Mouse (Mus musculus) forebrain, postnatal 0 days (tissue): ENCODE results near the gene Anxa1. TPM values are rescaled to one million over a fixed set of nuclear protein-coding genes. Genes with fewer than 3 reads are reported as not detected.

Experiments
- ATAC-seq: fragments of 200-750 bp; cut with Nextera tagmentation; 2 replicates; pipeline ENCODE4 v1.8.0; 2017; ENCODE audit warnings: mild to moderate bottlenecking, moderate library complexity
- DNase-seq: peaks from one replicate; pipeline ENCODE4 v3.0.0-alpha.2; 2015
- H3K27ac ChIP-seq: fragments of 300-500 bp; sonication (generic); 2 replicates; pipeline ENCODE4 v1.5.1; 2014; ENCODE audit warnings: low read depth, mild to moderate bottlenecking, antibody characterized with exemption, low read length, moderate library complexity, mixed read lengths
- H3K27me3 ChIP-seq: fragments of 300-500 bp; sonication (generic); 2 replicates; pipeline ENCODE4 v1.6.1; 2014; ENCODE audit warnings: mild to moderate bottlenecking, low read length, mixed read lengths; ENCODE audit not compliant: insufficient read depth
- H3K36me3 ChIP-seq: fragments of 300-500 bp; sonication (generic); 2 replicates; pipeline ENCODE4 v1.6.1; 2014; ENCODE audit warnings: mild to moderate bottlenecking, moderate library complexity; ENCODE audit not compliant: insufficient read depth
- H3K4me1 ChIP-seq: fragments of 300-500 bp; sonication (generic); 2 replicates; pipeline ENCODE4 v1.6.1; 2014; ENCODE audit warnings: antibody characterized with exemption; ENCODE audit not compliant: insufficient read depth
- H3K4me2 ChIP-seq: fragments of 300-500 bp; sonication (generic); 2 replicates; pipeline ENCODE4 v1.6.1; 2014; ENCODE audit warnings: low read depth, mild to moderate bottlenecking, moderate library complexity
- H3K4me3 ChIP-seq: fragments of 300-500 bp; sonication (generic); 2 replicates; pipeline ENCODE4 v1.5.1; 2014; ENCODE audit warnings: low read depth, low read length, mixed read lengths
- H3K9ac ChIP-seq: fragments of 300-500 bp; sonication (generic); 2 replicates; pipeline ENCODE4 v1.6.1; 2014; ENCODE audit warnings: mild to moderate bottlenecking
- H3K9me3 ChIP-seq: fragments of 300-500 bp; sonication (generic); 2 replicates; pipeline ENCODE4 v1.6.1; 2016; ENCODE audit warnings: low read length
- CTCF ChIP-seq: sonication (generic); IDR thresholded peaks from 2 replicates; pipeline ENCODE4 v1.5.1; 2016; ENCODE audit warnings: antibody characterized with exemption, control low read depth, low read depth
- WGBS: fragments of 180-500 bp; shearing (Covaris S2); extraction: QIAGEN DNeasy Blood & Tissue Kit; methylation state at CpG from one replicate; pipeline ENCODE4 v1.1.7; 2014; 5-methylcytosine and 5-hydroxymethylcytosine counted together
- polyA plus RNA-seq: library from polyadenylated mRNA; unstranded; fragments of >200 nt; fragmentation: Nextera tagmentation; extraction: Ambion mirVana; gene quantifications from 2 replicates; pipeline ENCODE4 v1.2.1, GENCODE M21; 2015
- total RNA-seq: library from RNA; depleted of rRNA; stranded (reverse); fragments of >200 nt; gene quantifications from 2 replicates; pipeline ENCODE4 v1.2.3, GENCODE M21; 2014

Gene Anxa1
- total and polyA plus RNA-seq, 2 experiments from 2014 or later, result 7.0 to 15.3 TPM

DNA sequence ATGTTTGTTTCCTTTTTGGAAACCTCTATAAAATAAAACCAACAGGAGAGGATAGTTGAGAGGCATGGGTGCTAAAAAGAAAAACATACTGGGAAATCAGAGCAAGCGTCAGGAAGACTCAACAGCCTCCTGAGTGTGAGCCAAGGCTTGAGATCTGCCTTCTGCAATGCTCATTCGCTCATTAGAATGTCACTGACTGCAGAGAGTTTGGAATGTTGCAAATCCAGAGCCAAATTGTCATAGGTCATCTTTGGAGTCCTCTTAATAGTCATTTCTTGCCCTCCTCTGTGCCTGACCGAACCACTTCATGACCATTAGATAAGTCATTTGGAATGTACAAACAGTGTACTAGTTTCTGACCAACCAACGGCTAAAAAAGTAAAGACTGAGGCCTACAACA lies 8.4 kb upstream of the Anxa1 start:
- no peak overlapping the region for H3K4me3 ChIP-seq
- ATAC-seq (no peak), DNase-seq (no peak)
- no peak overlapping the region for H3K4me2 ChIP-seq
- H3K27me3 ChIP-seq, result no peaks in the 10 kb centered on the region
- no peaks in the 10 kb centered on the region for H3K36me3 ChIP-seq
- 77% methylated on average over 4 of the region's 4 CpGs for WGBS
- H3K4me1 ChIP-seq, result no peaks in the 10 kb centered on the region
- no peak for TF ChIP-seq CTCF
- H3K9me3 ChIP-seq, result no peaks in the 10 kb centered on the region
- H3K9ac ChIP-seq, result no peak overlapping the region
- H3K27ac ChIP-seq, result no peak overlapping the region

DNA sequence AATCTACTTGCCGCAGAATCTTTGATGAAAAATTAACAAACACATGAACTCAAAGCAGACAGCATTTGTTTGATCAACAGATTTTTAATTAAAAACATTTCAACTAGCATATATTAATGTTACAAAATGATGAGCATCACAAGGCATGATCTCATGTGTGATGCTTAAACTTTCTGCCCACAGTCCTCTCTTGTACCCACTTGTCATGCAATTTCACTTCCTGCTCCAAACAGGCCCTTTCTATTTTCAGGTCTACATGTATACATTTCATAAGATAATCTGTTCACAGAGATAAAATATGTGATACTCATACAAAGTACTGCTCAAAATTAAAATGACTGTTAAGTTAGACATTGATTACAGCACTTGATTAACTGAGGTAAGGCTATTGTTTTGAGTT lies 6.3 kb upstream of the Anxa1 start:
- Histone ChIP-seq H3K4me2 (no peak overlapping the region), H3K4me3 (no peak overlapping the region), H3K9me3 (no peaks in the 10 kb centered on the region), H3K27me3 (no peaks in the 10 kb centered on the region), H3K27ac (no peak overlapping the region), H3K36me3 (no peaks in the 10 kb centered on the region), H3K9ac (no peak overlapping the region), H3K4me1 (no peaks in the 10 kb centered on the region)
- ATAC-seq, result no peak
- no peak for DNase-seq
- WGBS, result 90% methylated on average over 1 of the region's 1 CpGs
- no peak for TF ChIP-seq CTCF

DNA sequence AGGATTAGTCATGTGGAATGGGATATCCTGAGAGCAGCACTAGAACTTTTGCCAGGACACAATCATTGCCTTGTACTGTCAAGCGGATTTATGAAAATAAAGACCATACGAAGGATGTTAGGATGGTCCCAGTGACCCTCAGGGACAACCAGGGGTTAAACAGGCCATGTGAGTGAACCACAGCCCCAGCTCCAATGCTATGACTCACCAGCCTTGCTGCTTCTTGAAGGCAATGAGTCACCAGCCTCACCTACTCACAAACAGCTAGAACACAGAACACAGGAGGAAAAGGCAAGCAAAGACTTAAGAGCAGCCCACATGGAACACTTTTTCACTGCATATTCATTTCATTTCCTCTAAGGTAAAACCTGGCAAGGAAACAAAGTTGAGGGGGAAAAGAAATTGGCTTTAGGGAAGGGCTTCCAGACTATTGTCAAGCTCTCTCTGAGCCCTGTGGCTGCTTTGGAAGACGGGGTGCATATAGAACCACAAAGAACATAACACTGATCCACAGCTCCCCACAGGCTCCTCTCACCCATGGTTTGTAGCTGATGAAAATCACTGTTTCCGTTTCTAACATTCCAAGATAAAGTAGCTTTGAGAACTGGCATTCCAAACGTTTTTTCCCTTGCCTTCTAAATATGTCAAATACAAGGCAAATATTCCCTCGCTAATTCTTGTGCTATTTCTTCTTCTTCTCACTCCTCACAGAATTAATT lies 3.0 kb upstream of the Anxa1 start:
- no peaks in the 10 kb centered on the region for H3K27me3 ChIP-seq
- DNase-seq, result no peak
- no peaks in the 10 kb centered on the region for H3K9me3 ChIP-seq
- WGBS, result 84% methylated on average over 6 of the region's 6 CpGs
- no peak overlapping the region for H3K4me3 ChIP-seq
- H3K9ac ChIP-seq, result no peak overlapping the region
- TF ChIP-seq CTCF, result no peak
- H3K4me2 ChIP-seq, result no peak overlapping the region
- no peaks in the 10 kb centered on the region for H3K36me3 ChIP-seq
- H3K4me1 ChIP-seq, result no peaks in the 10 kb centered on the region
- ATAC-seq, result no peak
- H3K27ac ChIP-seq, result no peak overlapping the region

DNA sequence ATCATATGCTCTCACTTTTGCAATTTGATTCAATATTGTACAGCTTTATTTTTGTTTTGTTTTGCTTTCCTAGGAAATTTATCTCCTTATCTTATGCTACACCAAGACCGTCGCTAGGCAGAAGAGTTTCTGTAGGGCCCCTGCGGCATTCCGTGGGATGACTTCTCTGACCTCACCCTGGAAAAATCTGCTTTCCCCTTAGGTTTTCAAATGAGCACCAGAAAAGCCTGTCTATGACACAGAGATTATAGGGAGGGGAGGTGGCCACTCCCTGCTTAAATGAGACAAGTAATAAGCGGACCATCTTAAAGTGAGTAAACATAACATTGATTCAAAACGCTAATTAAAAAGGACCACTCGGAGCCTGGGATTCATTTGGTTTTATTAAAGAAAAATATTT lies 1.0 kb downstream of the Anxa1 start:
- ATAC-seq, result no peak
- Histone ChIP-seq H3K27me3 (no peaks in the 10 kb centered on the region), H3K4me2 (no peak overlapping the region), H3K36me3 (no peaks in the 10 kb centered on the region), H3K9ac (no peak overlapping the region), H3K27ac (no peak overlapping the region), H3K4me3 (no peak overlapping the region), H3K4me1 (no peaks in the 10 kb centered on the region), H3K9me3 (no peaks in the 10 kb centered on the region)
- no peak for TF ChIP-seq CTCF
- WGBS, result 84% methylated on average over 7 of the region's 7 CpGs
- DNase-seq, result no peak

DNA sequence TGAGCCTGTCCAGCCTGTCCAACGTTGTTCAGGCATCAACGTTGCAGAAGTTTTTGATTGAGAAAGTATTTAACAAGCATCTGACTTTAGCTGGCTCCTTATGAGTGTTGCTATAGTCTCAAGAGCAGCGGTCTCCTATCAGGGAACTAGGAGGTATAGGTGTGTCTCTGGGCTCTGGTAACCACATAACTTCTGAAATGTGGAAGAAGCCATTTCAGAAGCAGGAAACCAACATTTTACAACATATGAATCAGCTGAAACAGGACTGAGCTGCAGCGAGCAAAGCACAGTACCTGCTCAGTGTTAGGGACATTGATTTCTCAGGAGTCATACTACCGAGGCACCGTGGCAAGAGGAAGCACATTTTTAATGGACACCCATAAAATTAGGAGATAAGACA lies 1.5 kb downstream of the Anxa1 start:
- Histone ChIP-seq H3K9ac (no peak overlapping the region), H3K4me2 (no peak overlapping the region), H3K36me3 (no peaks in the 10 kb centered on the region), H3K27me3 (no peaks in the 10 kb centered on the region), H3K4me1 (no peaks in the 10 kb centered on the region), H3K27ac (no peak overlapping the region), H3K9me3 (no peaks in the 10 kb centered on the region), H3K4me3 (no peak overlapping the region)
- no peak for TF ChIP-seq CTCF
- WGBS, result 90% methylated on average over 6 of the region's 6 CpGs
- ATAC-seq, result no peak
- no peak for DNase-seq

DNA sequence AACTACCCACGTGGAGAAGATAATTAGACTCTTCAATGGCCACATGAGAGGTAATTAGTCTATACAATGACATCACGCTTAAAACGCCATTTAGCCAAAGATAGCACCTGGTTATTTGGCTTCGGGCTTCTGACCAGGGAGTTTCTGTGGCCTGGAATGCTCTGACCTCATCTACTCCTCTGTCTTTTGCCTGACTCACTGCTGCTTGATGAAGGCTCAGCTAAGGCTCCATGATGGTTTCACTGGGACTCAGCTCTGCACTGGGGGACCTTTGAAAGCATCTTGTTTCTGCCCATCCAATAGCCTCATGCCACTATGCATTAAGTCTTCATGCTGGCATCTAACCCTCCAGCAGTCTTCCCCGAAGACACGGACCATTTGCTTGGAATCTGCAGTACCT lies 2.5 kb downstream of the Anxa1 start:
- H3K36me3 ChIP-seq, result no peaks in the 10 kb centered on the region
- H3K4me3 ChIP-seq, result no peak overlapping the region
- H3K4me2 ChIP-seq, result no peak overlapping the region
- no peaks in the 10 kb centered on the region for H3K9me3 ChIP-seq
- ATAC-seq (no peak), DNase-seq (no peak)
- no peak overlapping the region for H3K9ac ChIP-seq
- no peak overlapping the region for H3K27ac ChIP-seq
- H3K4me1 ChIP-seq, result no peaks in the 10 kb centered on the region
- TF ChIP-seq CTCF, result no peak
- H3K27me3 ChIP-seq, result no peaks in the 10 kb centered on the region
- 64% methylated on average over 6 of the region's 6 CpGs for WGBS

DNA sequence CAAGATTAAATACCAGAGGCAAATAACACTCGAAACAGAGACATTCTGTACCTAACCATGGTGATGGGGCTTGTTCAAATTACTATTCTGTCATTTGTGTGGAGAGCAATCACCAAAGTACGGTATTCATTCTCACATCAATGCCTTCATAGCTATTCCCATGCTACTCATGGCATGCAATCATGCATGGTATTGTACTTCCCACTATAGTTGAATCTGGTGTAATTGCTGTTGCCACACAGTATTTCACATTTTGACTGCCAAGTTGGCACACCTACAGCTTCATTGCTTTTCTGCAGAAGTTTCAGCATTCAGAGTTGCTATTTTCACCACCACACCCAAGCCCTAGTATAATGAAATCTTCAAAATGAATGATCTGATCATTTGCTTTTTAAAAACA lies 4.4 kb downstream of the Anxa1 start:
- Histone ChIP-seq H3K4me1 (no peaks in the 10 kb centered on the region), H3K36me3 (no peaks in the 10 kb centered on the region), H3K27ac (no peak overlapping the region), H3K4me3 (no peak overlapping the region), H3K9me3 (no peaks in the 10 kb centered on the region), H3K27me3 (no peaks in the 10 kb centered on the region), H3K9ac (no peak overlapping the region), H3K4me2 (no peak overlapping the region)
- TF ChIP-seq CTCF, result no peak
- DNase-seq, result peak; percentile 8
- peak; percentile 60; the same call in 1 of the 2 replicates for ATAC-seq
- 35% methylated on average over 2 of the region's 2 CpGs for WGBS
